Mouse (Mus musculus): Measurements from ENCODE around the gene Gas2l2.

DNA sequence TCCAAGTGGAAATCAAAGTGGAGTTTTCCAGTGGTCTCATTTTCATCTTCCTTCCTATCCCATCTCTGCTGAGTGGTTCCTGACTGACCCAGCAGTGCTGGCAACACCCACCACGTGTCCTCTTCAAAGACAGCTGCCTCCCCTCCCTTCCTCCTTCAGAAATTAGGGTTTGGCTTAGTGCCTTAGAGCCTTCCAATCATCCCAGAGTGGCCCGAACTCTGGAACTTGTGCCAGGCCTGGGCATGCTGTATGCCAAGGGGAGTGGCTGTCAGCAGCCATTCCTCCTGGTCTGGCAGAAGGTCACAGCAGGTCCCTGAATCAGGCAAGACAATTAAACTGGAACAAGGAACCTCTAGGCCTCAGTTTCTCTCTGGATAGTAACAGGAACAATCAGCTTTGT, 36.7 kb upstream of the Gas2l2 start:
- TF ChIP-seq CTCF (IDR thresholded peaks at IDR 0.05; ENCODE audit: insufficient read depth, low read depth, low read length), result no peak
- no peak for TF ChIP-seq POLR2A (IDR thresholded peaks at IDR 0.05; ENCODE audit: insufficient read depth, low read depth, low read length)
